Mouse (Mus musculus) cerebellum, adult 2 months (tissue): Measurements from ENCODE around the gene Elf1.

Source experiments
- CTCF ChIP-seq: fragments of 200-500 bp; IDR thresholded peaks from 2 replicates; pipeline ENCODE4 v1.5.1; 2011; ENCODE audit warnings: low read depth, mild to moderate bottlenecking, control low read depth, low read length, moderate library complexity, borderline replicate concordance; ENCODE audit not compliant: insufficient read depth
- POLR2A ChIP-seq: fragments of 200-500 bp; IDR thresholded peaks from 2 replicates; pipeline ENCODE4 v1.6.1; 2011; ENCODE audit warnings: low read length, control low read depth, borderline replicate concordance; ENCODE audit not compliant: insufficient read depth

GRCm38 (mm10) chr14:79562745-79563144 lies 81.8 kb downstream of the Elf1 start:
- TF ChIP-seq POLR2A (no peak), CTCF (peak; percentile 72)
